Mouse (Mus musculus) frontal cortex, postnatal 14 days (tissue): ENCODE data around the gene Sox5.

Source experiments
- DNase-seq, 2 experiments: peaks; one replicate each; pipeline ENCODE4 v3.0.0; 2022; ENCODE audit warnings: low spot score in 2 of 2

The Sox5 gene

GRCm38 (mm10) chr6:144772175-144772918 lies 9.4 kb downstream of the Sox5 start:
- no peak for DNase-seq

- no peak for DNase-seq
Observed at GRCm38 (mm10) chr6:144769060-144769459, 12.7 kb downstream of the Sox5 start.

- no peak for DNase-seq
Observed at GRCm38 (mm10) chr6:144761902-144762301, 19.9 kb downstream of the Sox5 start.

GRCm38 (mm10) chr6:144759193-144759592 lies 22.6 kb downstream of the Sox5 start:
- no peak for DNase-seq

GRCm38 (mm10) chr6:144757414-144757813 lies 24.4 kb downstream of the Sox5 start:
- no peak for DNase-seq

GRCm38 (mm10) chr6:144756444-144756843 lies 25.3 kb downstream of the Sox5 start:
- no peak for DNase-seq

GRCm38 (mm10) chr6:144755304-144755703 lies 26.5 kb downstream of the Sox5 start:
- no peak for DNase-seq

- DNase-seq, result no peak
Observed at GRCm38 (mm10) chr6:144754366-144754765, 27.4 kb downstream of the Sox5 start.

- DNase-seq, result no peak
Observed at GRCm38 (mm10) chr6:144753963-144754296, 27.8 kb downstream of the Sox5 start.

GRCm38 (mm10) chr6:144753225-144753962 lies 28.4 kb downstream of the Sox5 start:
- no peak for DNase-seq

GRCm38 (mm10) chr6:144751581-144751980 lies 30.2 kb downstream of the Sox5 start:
- DNase-seq, result no peak

GRCm38 (mm10) chr6:144750197-144750596 lies 31.6 kb downstream of the Sox5 start:
- no peak for DNase-seq

- DNase-seq, result no peak
Observed at GRCm38 (mm10) chr6:144746436-144746835, 35.3 kb downstream of the Sox5 start.

- no peak for DNase-seq
Observed at GRCm38 (mm10) chr6:144742559-144742958, 39.2 kb downstream of the Sox5 start.

GRCm38 (mm10) chr6:144741080-144741655 lies 40.6 kb downstream of the Sox5 start:
- DNase-seq, result no peak

GRCm38 (mm10) chr6:144740343-144740742 lies 41.4 kb downstream of the Sox5 start:
- no peak for DNase-seq

- no peak for DNase-seq
Observed at GRCm38 (mm10) chr6:144739753-144740152, 42.0 kb downstream of the Sox5 start.

- no peak for DNase-seq
Observed at GRCm38 (mm10) chr6:144737786-144738185, 44.0 kb downstream of the Sox5 start.

GRCm38 (mm10) chr6:144731251-144731970 lies 50.4 kb downstream of the Sox5 start:
- DNase-seq, result no peak

- no peak for DNase-seq
Observed at GRCm38 (mm10) chr6:144723530-144724144, 58.1 kb downstream of the Sox5 start.

GRCm38 (mm10) chr6:144723024-144723423 lies 58.8 kb downstream of the Sox5 start:
- no peak for DNase-seq

GRCm38 (mm10) chr6:144720846-144721245 lies 60.9 kb downstream of the Sox5 start:
- DNase-seq, result no peak
